Mouse (Mus musculus) intestine, embryonic 14.5 days (tissue): ENCODE measurements around the gene Tnfrsf23. TPM values are rescaled to one million over a fixed set of nuclear protein-coding genes. Genes with fewer than 3 reads are reported as not detected.

Experiments
- ATAC-seq: fragments of 200-750 bp; cut with Nextera tagmentation; replicated peaks from 2 replicates; pipeline ENCODE4 v1.8.0; 2017; ENCODE audit warnings: low read depth, moderate number of reproducible peaks, moderate TSS enrichment, moderate library complexity; ENCODE audit not compliant: low FRiP score, low TSS enrichment
- DNase-seq: peaks from one replicate; pipeline ENCODE4 v3.0.0-alpha.2; 2018; ENCODE audit warnings: low spot score
- H3K27ac ChIP-seq: fragments of 300-500 bp; sonication (generic); 2 replicates; pipeline ENCODE4 v1.5.1; 2014; ENCODE audit warnings: low read depth, mild to moderate bottlenecking, control low read depth
- H3K27me3 ChIP-seq: fragments of 300-500 bp; sonication (generic); replicated peaks from 2 replicates; pipeline ENCODE4 v1.6.1; 2014; ENCODE audit warnings: low read length, control low read depth; ENCODE audit not compliant: control insufficient read depth, insufficient read depth
- H3K36me3 ChIP-seq: fragments of 300-500 bp; sonication (generic); 2 replicates; pipeline ENCODE4 v1.6.1; 2014; ENCODE audit warnings: low read length, control low read depth; ENCODE audit not compliant: control insufficient read depth, insufficient read depth
- H3K4me1 ChIP-seq: fragments of 300-500 bp; sonication (generic); replicated peaks from 2 replicates; pipeline ENCODE4 v1.6.1; 2014; ENCODE audit warnings: low read length, control low read depth, mixed read lengths; ENCODE audit not compliant: control insufficient read depth, insufficient read depth
- H3K4me2 ChIP-seq: fragments of 300-500 bp; sonication (generic); 2 replicates; pipeline ENCODE4 v1.6.1; 2014; ENCODE audit warnings: low read length
- H3K4me3 ChIP-seq: fragments of 300-500 bp; sonication (generic); 2 replicates; pipeline ENCODE4 v1.5.1; 2014; ENCODE audit warnings: low read depth, low read length, control low read depth, mixed read lengths
- H3K9ac ChIP-seq: fragments of 300-500 bp; sonication (generic); 2 replicates; pipeline ENCODE4 v1.6.1; 2014; ENCODE audit warnings: mild to moderate bottlenecking, low read length
- H3K9me3 ChIP-seq: fragments of 300-500 bp; sonication (generic); 2 replicates; pipeline ENCODE4 v1.6.1; 2016; ENCODE audit warnings: low read length, control low read depth; ENCODE audit not compliant: control insufficient read depth
- WGBS: fragments of 180-500 bp; shearing (Covaris S2); extraction: QIAGEN DNeasy Blood & Tissue Kit; methylation state at CpG from one replicate; pipeline ENCODE4 v1.1.7; 2014; 5-methylcytosine and 5-hydroxymethylcytosine counted together
- polyA plus RNA-seq: library from polyadenylated mRNA; unstranded; fragments of >200 nt; fragmentation: Nextera tagmentation; extraction: Ambion mirVana; gene quantifications from 2 replicates; pipeline ENCODE4 v1.2.1, GENCODE M21; 2014

Tnfrsf23 gene
- 1.0 and 1.1 TPM in 2 replicates for polyA plus RNA-seq

GRCm38 (mm10) chr7:143685359-143686067 is at the start of gene Tnfrsf23:
Gene Tnfrsf23 (minus strand): TSS chr7:143685872.
- Histone ChIP-seq H3K9me3 (no peaks in the 10 kb centered on the region), H3K27ac (no peak within 1 kb of the TSS), H3K9ac (peak within 1 kb of the TSS; percentile 13; the same call in 1 of the 2 replicates), H3K36me3 (peaks cover 29% of the 10 kb centered on the region), H3K4me1 (no peaks in the 10 kb centered on the region), H3K4me3 (peak within 1 kb of the TSS; percentile 41), H3K4me2 (peak within 1 kb of the TSS; percentile 86), H3K27me3 (no peaks in the 10 kb centered on the region)
- DNase-seq: peak; percentile 79
- 4% methylated on average over 35 of the region's 35 CpGs for whole genome bisulfite sequencing
- peak; percentile 90 for ATAC-seq

DNA sequence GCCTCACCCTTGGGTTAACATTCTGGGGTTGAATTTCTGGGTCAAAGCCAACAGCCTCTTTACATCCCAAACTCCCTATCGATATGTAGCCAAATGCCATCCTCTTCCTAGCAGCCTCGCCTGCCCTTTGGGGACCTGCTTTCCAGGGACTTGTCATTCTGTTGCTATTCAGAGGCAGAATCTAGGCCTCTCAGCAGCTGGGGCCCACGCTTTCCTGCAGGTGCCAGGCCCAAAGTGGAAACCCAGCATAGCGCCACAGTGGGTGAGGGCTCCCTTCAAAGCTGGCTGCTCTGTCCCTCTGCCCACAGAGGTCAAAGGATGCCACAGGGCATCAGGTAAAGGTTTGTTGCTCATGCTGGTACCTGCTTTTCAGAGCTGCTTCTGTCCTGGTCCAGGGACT is 48.1 kb upstream of the Tnfrsf23 start:
- peaks cover 11% of the 10 kb centered on the region; the same call in 1 of the 2 replicates for H3K36me3 ChIP-seq
- no peak overlapping the region for H3K9ac ChIP-seq
- no peak overlapping the region for H3K27ac ChIP-seq
- WGBS: 89% methylated on average over 4 of the region's 4 CpGs
- H3K27me3 ChIP-seq: no peaks in the 10 kb centered on the region
- no peak for ATAC-seq
- no peaks in the 10 kb centered on the region for H3K9me3 ChIP-seq
- H3K4me3 ChIP-seq: no peak overlapping the region
- DNase-seq: no peak
- H3K4me2 ChIP-seq: no peak overlapping the region
- H3K4me1 ChIP-seq: peaks cover 17% of the 10 kb centered on the region

DNA sequence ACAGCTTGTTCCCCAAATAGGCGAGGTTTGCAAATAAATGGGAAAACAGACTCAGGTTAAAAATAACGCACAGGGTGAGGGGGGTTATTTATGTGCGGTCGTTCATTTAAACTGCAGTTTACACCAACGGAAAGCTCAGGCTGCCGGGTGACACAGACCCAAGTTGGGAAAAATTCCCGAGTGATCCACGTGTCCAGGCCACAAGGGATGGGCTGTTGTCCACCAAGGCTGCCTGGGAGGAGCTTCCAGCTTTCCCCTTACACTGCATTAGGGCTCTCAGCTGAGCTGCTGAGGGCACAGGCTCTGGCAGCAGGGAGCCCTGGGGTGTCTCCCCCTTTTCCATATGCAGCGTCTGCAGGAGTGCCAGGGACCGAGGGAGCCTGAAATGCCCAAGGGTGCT is 44.2 kb upstream of the Tnfrsf23 start:
- 59% methylated on average over 10 of the region's 10 CpGs for WGBS

GRCm38 (mm10) chr7:143726396-143726795 is 40.7 kb upstream of the Tnfrsf23 start:
- DNase-seq (no peak), ATAC-seq (no peak)
- 67% methylated on average over 4 of the region's 4 CpGs for WGBS
- Histone ChIP-seq H3K4me1 (peaks cover 13% of the 10 kb centered on the region), H3K36me3 (no peaks in the 10 kb centered on the region), H3K9ac (no peak overlapping the region), H3K4me3 (no peak overlapping the region), H3K27ac (no peak overlapping the region), H3K27me3 (no peaks in the 10 kb centered on the region), H3K4me2 (no peak overlapping the region), H3K9me3 (no peaks in the 10 kb centered on the region)

More for the DNA sequence above, 44.2 kb upstream of the Tnfrsf23 start:
- Histone ChIP-seq H3K4me2 (no peak overlapping the region), H3K9ac (no peak overlapping the region), H3K4me1 (peaks cover 5% of the 10 kb centered on the region; the same call in 1 of the 2 replicates), H3K27me3 (no peaks in the 10 kb centered on the region), H3K36me3 (peaks cover 11% of the 10 kb centered on the region; the same call in 1 of the 2 replicates), H3K4me3 (no peak overlapping the region), H3K27ac (no peak overlapping the region), H3K9me3 (no peaks in the 10 kb centered on the region)
- ATAC-seq (no peak), DNase-seq (no peak)

- 83% methylated on average over 4 of the region's 4 CpGs for WGBS
- Histone ChIP-seq H3K4me2 (peak overlapping the region; percentile 28), H3K9me3 (no peaks in the 10 kb centered on the region), H3K9ac (no peak overlapping the region), H3K4me3 (no peak overlapping the region), H3K4me1 (peaks cover 8% of the 10 kb centered on the region; the same call in 1 of the 2 replicates), H3K27me3 (no peaks in the 10 kb centered on the region), H3K27ac (peak overlapping the region; percentile 54; the same call in 1 of the 2 replicates), H3K36me3 (0 out of 2 replicates have a peak, but pooled peaks cover 4% of the 10 kb centered on the region)
- ATAC-seq (peak; percentile 91), DNase-seq (no peak)
These were observed 38.2 kb upstream of the Tnfrsf23 start for GRCm38 (mm10) chr7:143723841-143724240.

DNA sequence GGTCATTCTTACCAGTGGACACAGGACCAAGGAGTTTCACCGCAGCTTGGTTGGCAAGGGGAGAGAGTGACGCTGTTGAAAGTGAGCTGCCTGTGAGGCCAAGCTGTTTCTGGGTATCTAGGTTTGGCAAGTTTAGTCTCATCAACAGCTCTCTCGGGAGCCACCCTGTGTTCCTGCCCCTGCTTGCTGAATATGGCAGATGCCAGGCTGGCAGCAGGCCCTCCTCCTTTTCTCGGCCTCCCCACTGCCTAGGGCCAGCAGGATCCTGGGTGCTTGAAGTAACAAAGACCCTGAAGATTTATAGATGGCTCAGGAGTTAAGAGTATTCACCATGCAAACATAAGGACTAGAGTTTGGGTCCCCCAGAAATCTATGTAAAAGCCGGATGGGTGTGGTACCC is 37.0 kb upstream of the Tnfrsf23 start:
- H3K27ac ChIP-seq: no peak overlapping the region
- 0 out of 2 replicates have a peak, but pooled peaks cover 5% of the 10 kb centered on the region for H3K36me3 ChIP-seq
- no peaks in the 10 kb centered on the region for H3K27me3 ChIP-seq
- ATAC-seq (no peak), DNase-seq (no peak)
- 84% methylated on average over 5 of the region's 5 CpGs for WGBS
- no peak overlapping the region for H3K9ac ChIP-seq
- no peak overlapping the region for H3K4me3 ChIP-seq
- H3K4me2 ChIP-seq: no peak overlapping the region
- H3K4me1 ChIP-seq: peaks cover 8% of the 10 kb centered on the region
- no peaks in the 10 kb centered on the region for H3K9me3 ChIP-seq

GRCm38 (mm10) chr7:143717811-143718210 is 32.1 kb upstream of the Tnfrsf23 start:
- no peaks in the 10 kb centered on the region for H3K27me3 ChIP-seq
- no peak overlapping the region for H3K4me2 ChIP-seq
- DNase-seq (no peak), ATAC-seq (no peak)
- H3K4me3 ChIP-seq: no peak overlapping the region
- no peak overlapping the region for H3K27ac ChIP-seq
- no peaks in the 10 kb centered on the region; the same call in none of the 2 replicates for H3K4me1 ChIP-seq
- H3K9me3 ChIP-seq: no peaks in the 10 kb centered on the region
- H3K36me3 ChIP-seq: peaks cover 31% of the 10 kb centered on the region
- WGBS: 70% methylated on average over 1 of the region's 1 CpGs
- no peak overlapping the region for H3K9ac ChIP-seq

GRCm38 (mm10) chr7:143713421-143713820 is 27.7 kb upstream of the Tnfrsf23 start:
- DNase-seq (no peak), ATAC-seq (no peak)
- H3K4me1 ChIP-seq: no peaks in the 10 kb centered on the region; the same call in none of the 2 replicates
- peaks cover 57% of the 10 kb centered on the region for H3K36me3 ChIP-seq
- no peaks in the 10 kb centered on the region for H3K27me3 ChIP-seq
- no peak overlapping the region for H3K4me2 ChIP-seq
- no peaks in the 10 kb centered on the region for H3K9me3 ChIP-seq
- H3K4me3 ChIP-seq: no peak overlapping the region
- 85% methylated on average over 4 of the region's 4 CpGs for WGBS
- H3K9ac ChIP-seq: no peak overlapping the region
- no peak overlapping the region for H3K27ac ChIP-seq
